Mouse (Mus musculus) lung, embryonic 15.5 days (tissue): ENCODE results near the gene Ttc28. TPM values are rescaled to one million over a fixed set of nuclear protein-coding genes. Genes with fewer than 3 reads are reported as not detected.

Experiments
- ATAC-seq: fragments of 200-750 bp; cut with Nextera tagmentation; 2 replicates; pipeline ENCODE4 v1.8.0; 2017; ENCODE audit warnings: moderate number of reproducible peaks, borderline replicate concordance; ENCODE audit not compliant: low FRiP score, low TSS enrichment; ENCODE audit errors: extremely low read depth
- H3K27ac ChIP-seq: fragments of 300-500 bp; sonication (generic); 2 replicates; pipeline ENCODE4 v1.5.1; 2015; ENCODE audit warnings: moderate library complexity, mild to moderate bottlenecking, inconsistent platforms
- H3K27me3 ChIP-seq: fragments of 300-500 bp; sonication (generic); 2 replicates; pipeline ENCODE4 v1.6.1; 2015; ENCODE audit warnings: inconsistent platforms
- H3K36me3 ChIP-seq: fragments of 300-500 bp; sonication (generic); 2 replicates; pipeline ENCODE4 v1.6.1; 2015; ENCODE audit warnings: inconsistent platforms
- H3K4me1 ChIP-seq: fragments of 300-500 bp; sonication (generic); 2 replicates; pipeline ENCODE4 v1.6.1; 2015; ENCODE audit warnings: inconsistent platforms
- H3K4me2 ChIP-seq: fragments of 300-500 bp; sonication (generic); 2 replicates; pipeline ENCODE4 v1.6.1; 2015; ENCODE audit warnings: inconsistent platforms, mild to moderate bottlenecking, moderate library complexity
- H3K4me3 ChIP-seq: fragments of 300-500 bp; sonication (generic); 2 replicates; pipeline ENCODE4 v1.5.1; 2015; ENCODE audit warnings: mild to moderate bottlenecking, inconsistent platforms
- H3K9ac ChIP-seq: fragments of 300-500 bp; sonication (generic); 2 replicates; pipeline ENCODE4 v1.6.1; 2015; ENCODE audit warnings: inconsistent platforms
- H3K9me3 ChIP-seq: fragments of 300-500 bp; sonication (generic); 2 replicates; pipeline ENCODE4 v1.6.1; 2016; ENCODE audit warnings: inconsistent platforms
- WGBS: fragments of 180-500 bp; shearing (Covaris S2); methylation state at CpG from one replicate; pipeline ENCODE4 v1.1.7; 2015; 5-methylcytosine and 5-hydroxymethylcytosine counted together
- polyA plus RNA-seq: library from polyadenylated mRNA; unstranded; fragments of >200 nt; fragmentation: Nextera tagmentation; extraction: Ambion mirVana; gene quantifications from 2 replicates; pipeline ENCODE4 v1.2.1, GENCODE M21; 2015

The Ttc28 gene
- polyA plus RNA-seq, 1 experiment from 2014 or later = 9.9 TPM

DNA sequence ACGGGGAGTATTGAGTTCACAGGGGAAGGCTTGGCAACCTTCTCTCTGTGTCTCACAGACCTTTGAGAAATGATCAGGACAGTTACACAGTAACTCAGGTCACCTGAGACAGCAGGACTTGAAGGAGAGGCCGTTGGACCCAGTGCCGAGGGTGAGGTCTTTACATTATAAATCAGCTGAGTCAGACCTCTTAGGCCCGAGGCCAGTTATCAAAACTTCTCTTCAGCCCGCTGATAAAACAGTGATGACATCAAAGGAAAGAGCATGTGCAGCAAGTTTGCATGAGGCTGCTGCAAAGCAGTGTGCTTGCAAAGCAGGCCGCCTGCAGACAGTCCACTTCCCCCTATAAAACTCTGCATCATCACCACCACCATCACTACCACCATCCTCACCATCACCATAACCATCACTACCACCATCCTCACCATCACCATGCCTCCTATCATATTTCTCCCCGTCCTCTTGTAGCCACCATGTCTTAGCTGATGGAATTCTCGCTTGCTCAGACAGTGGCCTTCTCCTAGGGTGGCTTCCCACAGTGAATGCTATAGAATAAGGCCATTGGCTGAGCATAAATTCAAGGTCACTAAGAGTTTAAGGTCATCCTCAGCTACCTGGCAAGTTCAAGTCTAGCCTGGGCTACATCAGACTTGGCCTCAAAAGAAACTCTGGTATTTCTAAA is 234.2 kb downstream of the Ttc28 start:
- 38% methylated on average over 8 of the region's 8 CpGs for WGBS
- H3K4me1 ChIP-seq = peaks cover 12% of the 10 kb centered on the region; the same call in 1 of the 2 replicates
- ATAC-seq = no peak

GRCm38 (mm10) chr5:111114597-111114996 is 235.0 kb downstream of the Ttc28 start:
- no peak for ATAC-seq
- 74% methylated on average over 10 of the region's 10 CpGs for WGBS
- Histone ChIP-seq H3K4me1 (peaks cover 12% of the 10 kb centered on the region; the same call in 1 of the 2 replicates), H3K27ac (no peak overlapping the region), H3K4me2 (no peak overlapping the region), H3K9me3 (no peaks in the 10 kb centered on the region), H3K36me3 (no peaks in the 10 kb centered on the region), H3K27me3 (no peaks in the 10 kb centered on the region), H3K9ac (no peak overlapping the region), H3K4me3 (no peak overlapping the region)

More for the DNA sequence above, 234.2 kb downstream of the Ttc28 start:
- Histone ChIP-seq H3K27me3 (no peaks in the 10 kb centered on the region), H3K4me2 (no peak overlapping the region), H3K27ac (no peak overlapping the region), H3K9me3 (no peaks in the 10 kb centered on the region), H3K4me3 (no peak overlapping the region), H3K36me3 (no peaks in the 10 kb centered on the region), H3K9ac (no peak overlapping the region)

DNA sequence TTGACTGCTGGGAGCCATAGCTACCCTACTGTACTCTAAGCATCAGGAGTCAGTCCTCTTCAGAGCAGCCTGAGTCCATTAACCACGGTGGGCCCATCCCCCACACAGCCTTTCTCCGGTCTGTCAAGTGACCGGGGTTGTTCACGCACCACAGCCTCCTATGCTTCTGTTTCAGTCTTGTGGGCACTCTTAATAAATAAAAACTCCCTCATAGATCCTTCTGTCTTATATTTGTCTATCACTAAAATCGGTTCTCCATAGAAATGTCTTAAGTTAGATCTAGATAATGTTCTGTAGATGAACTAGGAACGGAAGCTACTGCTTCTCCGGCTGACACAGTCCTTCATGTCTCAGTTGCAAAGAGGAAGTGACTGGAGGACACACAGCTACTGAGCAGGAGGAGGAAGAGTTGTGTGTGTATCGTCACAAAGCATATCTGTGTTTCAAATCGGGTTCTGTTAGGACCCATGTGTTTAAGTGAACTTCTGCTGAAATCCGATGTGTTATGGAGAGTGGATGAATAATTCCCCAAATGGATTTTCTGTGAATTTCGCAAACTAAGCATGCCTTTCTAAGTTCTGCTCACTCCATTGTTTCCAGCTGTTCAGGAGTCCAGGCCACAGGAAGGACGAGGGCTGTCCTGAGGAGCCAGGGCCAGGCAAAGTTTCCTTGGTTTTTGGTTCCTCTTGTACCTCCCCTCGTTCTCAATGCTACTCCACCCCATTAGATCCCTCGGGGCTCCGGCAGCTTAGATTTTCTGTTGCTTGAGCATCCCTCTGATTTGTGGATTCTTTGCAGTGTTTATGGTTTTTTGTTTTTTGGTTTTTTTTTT is 236.1 kb downstream of the Ttc28 start:
- no peak for ATAC-seq
- H3K36me3 ChIP-seq = no peaks in the 10 kb centered on the region
- H3K4me1 ChIP-seq = peaks cover 12% of the 10 kb centered on the region; the same call in 1 of the 2 replicates
- H3K9ac ChIP-seq = no peak overlapping the region
- H3K27me3 ChIP-seq = no peaks in the 10 kb centered on the region
- no peaks in the 10 kb centered on the region for H3K9me3 ChIP-seq
- no peak overlapping the region for H3K4me3 ChIP-seq
- 50% methylated on average over 15 of the region's 15 CpGs for WGBS
- peak overlapping the region; percentile 43 for H3K27ac ChIP-seq
- no peak overlapping the region for H3K4me2 ChIP-seq

DNA sequence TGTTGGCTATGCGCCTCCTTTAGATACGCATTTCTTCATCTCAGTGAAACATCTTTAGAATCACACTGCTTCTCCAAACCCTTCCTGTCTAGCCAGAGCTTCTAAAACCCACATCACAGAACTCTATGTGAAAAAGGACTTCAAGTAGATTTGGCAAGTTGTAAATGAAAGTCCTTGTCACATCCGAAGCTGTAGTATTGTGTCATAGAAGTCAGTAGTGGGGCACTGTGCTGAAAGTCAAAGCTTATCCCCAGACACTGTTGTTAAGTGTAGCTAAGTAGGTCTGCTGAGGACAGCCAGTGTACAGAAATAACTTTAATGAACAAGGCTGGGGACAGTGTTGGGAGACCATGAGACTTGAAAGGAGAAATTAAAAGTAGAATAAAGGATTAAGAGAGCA is 240.2 kb downstream of the Ttc28 start:
- ATAC-seq = no peak
- Histone ChIP-seq H3K27me3 (no peaks in the 10 kb centered on the region), H3K9ac (no peak overlapping the region), H3K4me2 (no peak overlapping the region), H3K4me3 (no peak overlapping the region), H3K27ac (no peak overlapping the region), H3K9me3 (no peaks in the 10 kb centered on the region), H3K4me1 (peaks cover 18% of the 10 kb centered on the region; the same call in 1 of the 2 replicates), H3K36me3 (no peaks in the 10 kb centered on the region)
- 73% methylated on average over 3 of the region's 3 CpGs for WGBS

- H3K9ac ChIP-seq = no peak overlapping the region
- no peaks in the 10 kb centered on the region for H3K36me3 ChIP-seq
- WGBS = 79% methylated on average over 7 of the region's 7 CpGs
- ATAC-seq = no peak
- H3K4me1 ChIP-seq = peaks cover 15% of the 10 kb centered on the region; the same call in 1 of the 2 replicates
- no peak overlapping the region for H3K4me2 ChIP-seq
- no peaks in the 10 kb centered on the region for H3K9me3 ChIP-seq
- no peak overlapping the region for H3K4me3 ChIP-seq
- no peaks in the 10 kb centered on the region for H3K27me3 ChIP-seq
- no peak overlapping the region for H3K27ac ChIP-seq
Measured at GRCm38 (mm10) chr5:111120298-111120697, 240.7 kb downstream of the Ttc28 start.

- Histone ChIP-seq H3K4me2 (no peak overlapping the region), H3K9ac (no peak overlapping the region), H3K9me3 (no peaks in the 10 kb centered on the region), H3K36me3 (no peaks in the 10 kb centered on the region), H3K27me3 (no peaks in the 10 kb centered on the region), H3K27ac (no peak overlapping the region), H3K4me3 (no peak overlapping the region), H3K4me1 (peaks cover 13% of the 10 kb centered on the region; the same call in 1 of the 2 replicates)
- 36% methylated on average over 10 of the region's 10 CpGs for WGBS
- no peak for ATAC-seq
Measured at GRCm38 (mm10) chr5:111120705-111121420, 241.3 kb downstream of the Ttc28 start.

DNA sequence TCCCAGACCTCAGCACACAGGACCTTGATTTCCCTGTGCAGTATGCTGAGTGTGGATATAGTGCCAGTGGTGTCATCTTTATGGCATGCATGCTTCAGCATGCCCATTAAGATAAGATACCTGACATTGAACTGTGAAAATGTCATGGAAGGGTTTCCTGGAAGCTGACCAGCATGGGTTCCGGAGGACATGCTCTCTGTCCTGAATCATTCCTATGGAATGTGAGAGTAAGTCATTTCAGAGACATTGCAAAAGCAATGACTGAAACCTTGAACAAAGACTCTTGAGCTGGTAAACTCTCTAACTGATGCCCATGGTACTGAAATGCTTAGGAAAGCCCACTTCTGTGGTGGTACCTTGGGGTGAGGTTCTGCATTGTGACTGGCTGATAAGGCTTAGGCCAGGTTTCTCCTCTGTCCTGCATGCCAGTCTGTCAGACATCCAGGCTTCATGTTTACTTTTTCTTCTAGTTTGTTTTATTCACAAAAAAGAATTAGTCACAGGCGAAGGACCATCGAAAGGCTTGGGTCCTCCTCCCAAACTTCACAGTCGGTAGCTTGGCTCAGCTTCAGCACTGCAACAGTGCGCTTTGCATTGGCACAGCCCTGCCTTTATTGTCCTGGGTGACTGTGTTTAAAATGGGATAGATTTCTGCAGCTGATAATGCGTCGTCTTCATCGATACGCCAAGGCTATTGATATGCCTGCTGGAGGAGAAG is 242.9 kb downstream of the Ttc28 start:
- H3K9ac ChIP-seq = no peak overlapping the region
- no peaks in the 10 kb centered on the region for H3K36me3 ChIP-seq
- no peaks in the 10 kb centered on the region for H3K9me3 ChIP-seq
- ATAC-seq = no peak
- H3K4me3 ChIP-seq = no peak overlapping the region
- H3K27ac ChIP-seq = 0 out of 2 replicates have a peak overlapping the region, but pooled peaks have one; percentile 26
- H3K4me1 ChIP-seq = peaks cover 13% of the 10 kb centered on the region; the same call in 1 of the 2 replicates
- no peak overlapping the region for H3K4me2 ChIP-seq
- H3K27me3 ChIP-seq = no peaks in the 10 kb centered on the region
- WGBS = 57% methylated on average over 9 of the region's 9 CpGs

- Histone ChIP-seq H3K9me3 (no peaks in the 10 kb centered on the region), H3K4me1 (peaks cover 14% of the 10 kb centered on the region; the same call in 1 of the 2 replicates), H3K4me3 (no peak overlapping the region), H3K36me3 (no peaks in the 10 kb centered on the region), H3K27ac (no peak overlapping the region), H3K27me3 (no peaks in the 10 kb centered on the region), H3K4me2 (no peak overlapping the region), H3K9ac (no peak overlapping the region)
- ATAC-seq = no peak
- 63% methylated on average over 12 of the region's 12 CpGs for WGBS
Measured at GRCm38 (mm10) chr5:111123050-111123746, 243.6 kb downstream of the Ttc28 start.

- Histone ChIP-seq H3K4me3 (no peak overlapping the region), H3K9me3 (no peaks in the 10 kb centered on the region), H3K36me3 (no peaks in the 10 kb centered on the region), H3K27me3 (no peaks in the 10 kb centered on the region), H3K9ac (no peak overlapping the region), H3K27ac (no peak overlapping the region), H3K4me2 (no peak overlapping the region), H3K4me1 (peaks cover 23% of the 10 kb centered on the region; the same call in 1 of the 2 replicates)
- WGBS = 86% methylated on average over 7 of the region's 7 CpGs
- ATAC-seq = no peak
Measured at GRCm38 (mm10) chr5:111124620-111125200, 245.1 kb downstream of the Ttc28 start.

DNA sequence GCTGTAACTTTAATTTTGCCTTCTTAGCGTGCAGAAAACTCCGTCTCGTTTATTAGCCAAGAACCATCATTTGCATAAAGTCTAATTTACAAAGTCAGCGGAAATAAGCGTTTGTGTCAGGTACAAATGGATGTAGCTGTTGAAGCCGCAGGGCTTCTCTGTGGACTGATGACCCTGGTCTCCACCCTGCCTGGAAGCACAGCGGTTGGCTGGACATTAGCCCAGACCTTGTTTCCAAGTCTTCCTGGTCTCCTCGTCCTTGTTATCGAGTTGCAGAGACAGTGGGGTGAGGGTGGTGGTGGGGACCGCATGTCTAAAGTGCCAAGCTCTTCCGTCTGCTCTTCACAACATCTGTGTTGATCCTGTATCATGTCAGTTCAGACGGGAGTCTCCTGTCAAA is 246.1 kb downstream of the Ttc28 start:
- H3K4me1 ChIP-seq = peaks cover 23% of the 10 kb centered on the region; the same call in 1 of the 2 replicates
- no peak overlapping the region for H3K4me3 ChIP-seq
- WGBS = 84% methylated on average over 12 of the region's 12 CpGs
- no peak overlapping the region for H3K27ac ChIP-seq
- H3K4me2 ChIP-seq = no peak overlapping the region
- no peaks in the 10 kb centered on the region for H3K27me3 ChIP-seq
- H3K9me3 ChIP-seq = no peaks in the 10 kb centered on the region
- no peak for ATAC-seq
- H3K36me3 ChIP-seq = no peaks in the 10 kb centered on the region
- H3K9ac ChIP-seq = no peak overlapping the region
